Mouse (Mus musculus): Measurements from ENCODE around the gene Lrp5.

The Lrp5 gene

DNA sequence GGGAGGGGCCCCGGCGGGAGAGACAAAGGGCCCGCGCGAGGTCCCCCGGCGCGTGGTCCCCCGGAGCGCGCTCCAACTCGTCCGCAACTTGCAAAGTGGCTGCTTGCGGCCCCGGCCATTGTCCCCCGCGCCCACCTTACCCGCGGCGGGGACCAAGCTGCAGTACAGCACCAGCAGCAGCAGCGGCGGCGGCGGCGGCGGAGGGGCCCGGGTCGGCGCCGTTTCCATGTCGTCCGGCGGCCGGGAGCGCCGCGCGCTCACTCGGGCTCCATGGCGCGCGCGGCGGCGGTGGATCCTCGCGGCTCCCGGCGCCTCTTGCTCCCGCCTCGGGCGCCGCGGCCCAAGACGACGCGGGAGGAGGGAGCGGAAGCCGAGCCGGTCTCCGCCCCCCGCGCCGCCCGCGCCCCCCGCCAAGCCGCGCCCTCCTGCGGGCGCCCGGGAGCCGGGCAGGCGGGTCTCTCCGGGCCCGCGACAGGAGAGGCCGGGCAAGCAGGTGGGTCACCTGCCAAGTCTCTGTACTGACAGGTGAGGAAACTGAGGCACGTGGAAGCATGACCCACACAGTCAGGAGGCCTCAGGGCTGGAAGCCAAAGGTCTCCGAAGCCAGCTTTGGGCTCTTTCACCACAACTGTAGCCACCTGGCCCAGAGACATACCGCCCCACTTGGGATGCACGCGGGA is at the start of gene Lrp5:
TSS of gene Lrp5 (minus strand) at position 350 of the 680 bp plus-strand sequence.
- DNase-seq = no peak

DNA sequence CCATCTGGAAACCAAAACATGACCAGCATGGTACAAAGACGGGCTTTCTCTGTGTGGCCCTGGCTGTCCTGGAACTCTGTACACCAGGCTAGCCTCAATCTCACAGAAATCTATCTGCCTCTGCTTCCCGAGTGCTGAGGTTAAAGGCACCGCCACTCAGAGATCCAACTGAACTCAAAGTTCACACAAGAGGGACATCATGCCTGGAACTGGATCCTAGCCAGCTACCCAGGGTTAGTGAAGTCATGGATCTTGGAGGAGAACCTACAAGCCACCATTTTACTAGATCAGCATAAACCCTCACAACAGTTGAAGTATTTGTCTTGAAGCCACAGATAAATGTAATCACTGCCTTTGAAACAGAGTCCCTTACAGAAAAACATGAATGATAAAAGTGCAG is 49.6 kb upstream of the Lrp5 start:
- no peak for DNase-seq

DNA sequence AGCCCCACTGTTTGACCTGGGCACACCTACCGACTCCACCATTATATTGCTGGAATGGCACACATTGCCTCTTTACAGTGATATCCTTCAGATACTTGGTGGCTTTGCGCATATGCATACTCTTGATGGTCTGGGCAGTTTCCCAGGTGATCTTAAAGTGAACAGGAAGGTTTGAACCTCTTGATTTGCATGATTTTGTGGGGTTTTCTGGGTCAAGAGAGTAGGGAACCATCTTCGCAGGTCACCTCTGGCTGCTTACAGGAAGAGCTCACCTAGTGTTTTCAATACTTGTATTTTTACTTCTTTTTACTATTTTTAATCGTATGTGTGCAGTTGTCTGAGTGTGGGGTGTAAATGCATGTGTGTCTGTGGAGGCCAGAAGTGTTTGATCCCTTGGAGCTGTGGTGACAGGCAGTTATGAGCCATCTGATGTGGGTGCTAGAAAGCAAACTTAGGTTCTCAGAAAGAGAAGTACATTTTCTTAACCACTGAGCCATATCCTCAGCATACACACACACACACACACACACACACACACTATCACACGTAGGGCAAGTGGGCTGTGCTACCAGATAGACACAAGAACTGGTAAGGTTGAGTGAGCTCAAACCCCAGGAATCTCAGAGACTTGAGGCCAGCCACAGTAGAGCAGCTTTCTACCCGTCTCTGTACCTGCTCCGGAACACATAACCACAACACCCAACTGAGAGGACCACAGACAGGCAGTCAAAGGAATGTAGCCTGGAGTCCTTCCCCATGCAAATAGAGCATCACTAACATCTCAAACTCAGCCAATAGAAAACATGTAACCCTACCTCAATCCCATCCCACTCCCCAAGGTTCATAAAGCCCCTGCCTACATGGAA is 44.6 kb upstream of the Lrp5 start:
- no peak for DNase-seq

DNA sequence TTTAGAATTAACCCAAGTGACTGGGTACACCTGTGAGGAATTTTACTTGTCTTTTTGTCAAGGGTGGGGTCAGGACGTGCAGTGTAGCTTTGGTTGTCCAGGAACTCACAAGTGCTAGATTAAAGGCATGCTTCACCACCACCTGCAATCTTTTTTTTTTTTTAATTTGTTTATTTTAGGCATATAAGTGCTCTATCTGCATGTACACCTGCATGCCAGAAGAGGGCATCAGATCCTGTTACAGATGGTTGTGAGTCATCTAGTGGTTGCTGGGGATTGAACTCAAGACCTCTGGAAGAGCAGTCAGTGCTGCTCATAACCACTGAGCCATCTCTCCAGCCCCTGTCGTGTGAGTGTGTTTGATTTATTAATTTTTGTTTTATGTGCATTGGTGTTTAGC is 42.5 kb upstream of the Lrp5 start:
- no peak for DNase-seq

DNA sequence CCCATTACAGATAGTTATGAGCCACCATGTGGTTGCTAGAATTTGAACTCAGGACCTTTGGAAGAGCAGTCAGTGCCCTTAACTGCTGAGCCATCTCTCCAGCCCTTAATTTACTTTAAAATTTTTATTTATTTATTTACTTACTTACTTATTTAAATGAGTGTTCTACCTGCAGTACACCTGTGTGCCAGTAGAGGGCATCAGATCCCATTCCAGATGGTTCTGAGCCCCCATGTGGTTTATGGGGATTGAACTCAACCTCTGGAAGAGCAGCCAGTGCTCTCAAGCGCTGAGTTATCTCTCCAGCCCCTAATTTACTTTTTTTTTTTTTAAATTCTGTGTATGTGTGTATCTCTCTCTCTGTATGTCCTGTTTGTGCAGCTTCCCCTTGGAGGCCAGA is 38.4 kb upstream of the Lrp5 start:
- peak; percentile 73 to 83 for DNase-seq

DNA sequence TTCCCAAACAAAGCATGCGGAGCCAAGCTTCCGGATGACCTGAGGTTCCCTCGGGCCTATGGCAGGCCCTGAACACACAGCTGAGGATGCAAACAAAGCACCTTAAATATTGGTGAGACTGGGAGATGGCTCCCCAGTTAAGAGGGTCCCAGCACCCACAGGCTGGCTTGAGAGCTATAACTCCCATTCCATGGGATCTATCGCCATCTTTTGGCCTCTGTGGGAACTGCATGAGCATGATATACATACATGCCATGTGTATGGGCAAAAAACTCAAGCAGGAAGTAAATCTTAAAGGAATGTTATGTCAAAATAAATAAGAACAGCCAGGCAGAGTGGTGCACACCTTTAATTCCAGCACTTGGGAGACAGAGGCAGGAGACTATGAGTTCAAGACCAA is 37.5 kb upstream of the Lrp5 start:
- DNase-seq = peak in 1 of 2 experiments; percentile 34

DNA sequence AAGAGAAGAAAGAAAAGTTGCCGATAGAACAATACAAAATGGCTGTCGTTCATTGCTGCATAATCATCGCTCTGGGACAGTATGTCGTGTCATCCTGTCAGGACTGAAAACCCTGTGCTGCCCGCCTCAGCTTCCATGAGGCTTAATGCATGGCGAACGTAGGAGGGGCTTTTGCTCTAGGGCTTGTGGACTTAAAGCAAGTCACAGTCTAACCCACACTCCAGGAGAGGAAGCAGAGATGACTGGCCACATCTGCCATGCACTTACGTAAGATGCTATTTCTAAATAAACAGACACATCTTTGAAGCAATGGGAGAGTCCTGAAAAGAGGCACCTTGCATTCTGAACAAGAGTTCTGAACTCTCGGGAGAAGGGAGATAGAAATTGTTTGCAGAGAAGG is 36.8 kb upstream of the Lrp5 start:
- DNase-seq = no peak

DNA sequence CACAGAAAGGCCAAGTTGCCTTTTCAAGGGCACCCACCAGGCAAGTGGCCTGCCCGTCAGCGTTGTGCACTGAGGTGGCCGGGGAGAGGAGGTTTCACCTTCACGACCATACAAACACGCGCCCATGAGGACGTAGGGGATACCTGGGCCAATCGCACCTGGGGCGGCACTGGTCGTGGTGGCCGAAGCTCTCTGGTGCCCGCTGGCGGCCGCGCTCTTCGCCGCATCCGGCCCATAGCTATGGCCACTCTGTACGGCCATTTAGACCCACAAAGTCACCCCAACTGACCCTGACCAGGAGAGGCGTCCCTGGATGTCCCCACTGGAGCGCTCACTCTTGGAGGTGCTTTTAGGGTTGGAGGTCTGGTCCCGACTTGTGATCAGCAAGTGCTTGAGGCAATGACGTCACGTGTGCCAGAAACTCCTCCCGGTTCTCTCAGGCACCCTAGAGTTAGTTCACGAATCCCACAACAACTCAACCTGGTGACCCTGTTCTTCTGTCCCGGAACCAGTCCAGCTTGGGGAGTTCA is 33.1 kb upstream of the Lrp5 start:
- peak; percentile 75 to 76 for DNase-seq

DNA sequence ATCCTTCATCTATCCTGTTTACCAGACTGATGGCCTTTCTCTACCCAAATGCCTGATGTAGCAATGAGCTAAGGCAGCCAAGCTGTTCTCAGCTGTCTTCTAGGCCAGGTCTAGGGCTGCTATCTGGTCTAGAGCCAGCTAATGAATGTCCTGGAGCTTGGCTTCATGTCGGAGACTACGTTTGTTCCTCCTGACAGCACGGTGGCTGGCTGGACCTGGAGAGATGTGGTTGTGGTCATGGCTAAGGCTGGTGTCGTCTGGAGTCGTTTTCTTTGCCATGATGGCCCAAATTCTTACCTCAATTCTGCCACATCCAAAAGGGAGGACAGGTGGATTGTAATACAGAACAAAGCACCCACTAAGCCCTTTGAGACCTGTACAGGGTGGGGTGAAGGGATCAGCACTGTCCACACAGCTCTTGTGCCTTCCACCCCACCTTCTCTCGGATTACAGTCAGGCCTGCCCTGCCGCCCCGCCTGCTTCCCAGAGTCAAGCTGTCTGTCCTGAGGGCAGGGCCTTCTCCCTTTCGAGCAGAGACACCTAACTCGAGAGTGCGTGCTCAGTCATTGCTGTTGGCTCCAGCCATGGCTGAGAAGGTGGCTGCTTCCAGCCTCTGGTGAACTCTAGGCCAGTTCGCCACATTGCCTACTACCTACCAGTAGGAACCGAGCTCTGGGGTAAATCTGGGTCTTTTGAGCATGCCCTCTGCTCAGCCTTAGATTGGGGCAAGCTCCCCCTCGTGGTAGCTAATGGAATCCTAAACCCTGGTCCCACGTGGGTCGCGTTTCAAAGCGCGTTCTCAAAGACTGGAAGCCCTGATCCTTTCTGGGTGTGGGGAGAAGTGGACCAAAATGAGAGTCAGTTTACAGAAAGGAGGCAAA is 32.4 kb upstream of the Lrp5 start:
- DNase-seq = peak; percentile 64 to 68

DNA sequence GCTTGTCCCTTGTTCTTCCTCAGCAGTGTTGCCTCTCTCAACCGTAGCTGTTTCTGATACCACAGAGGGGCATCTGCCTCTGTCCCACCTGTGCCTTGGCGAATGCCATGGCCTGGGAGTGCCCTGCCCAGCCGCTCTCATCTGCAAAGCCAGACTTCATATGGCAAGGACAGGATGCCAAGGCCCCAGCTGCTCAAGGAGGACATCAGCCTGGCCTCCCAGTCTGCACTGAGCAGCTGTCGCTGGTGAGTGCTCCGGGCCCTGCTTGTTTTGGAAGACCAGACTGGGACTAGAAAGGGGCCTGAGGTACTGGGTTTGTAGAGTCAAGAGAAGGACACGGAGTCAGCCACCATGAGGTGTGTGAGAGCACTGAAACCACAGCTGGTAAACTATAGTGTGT is 28.0 kb upstream of the Lrp5 start:
- no peak for DNase-seq

DNA sequence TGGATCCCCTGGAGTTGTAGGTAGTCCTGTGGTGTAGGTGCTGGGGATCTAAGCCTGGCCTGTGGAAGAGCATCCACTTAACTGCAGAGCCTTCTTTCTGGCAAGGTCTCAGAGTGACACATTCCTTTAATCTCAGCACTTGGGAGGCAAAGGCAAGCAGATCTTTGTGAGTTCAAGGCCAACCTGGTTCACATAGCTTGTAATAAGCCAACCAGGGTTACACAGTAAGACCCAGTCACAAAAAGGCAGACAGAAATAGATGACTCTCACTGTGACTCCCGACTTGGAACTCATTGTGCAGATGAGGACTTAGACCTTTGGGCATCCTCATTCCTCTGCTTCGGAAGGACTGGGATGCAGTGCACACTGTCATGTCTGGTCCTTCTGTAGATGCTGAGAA is 24.1 kb upstream of the Lrp5 start:
- DNase-seq = no peak

DNA sequence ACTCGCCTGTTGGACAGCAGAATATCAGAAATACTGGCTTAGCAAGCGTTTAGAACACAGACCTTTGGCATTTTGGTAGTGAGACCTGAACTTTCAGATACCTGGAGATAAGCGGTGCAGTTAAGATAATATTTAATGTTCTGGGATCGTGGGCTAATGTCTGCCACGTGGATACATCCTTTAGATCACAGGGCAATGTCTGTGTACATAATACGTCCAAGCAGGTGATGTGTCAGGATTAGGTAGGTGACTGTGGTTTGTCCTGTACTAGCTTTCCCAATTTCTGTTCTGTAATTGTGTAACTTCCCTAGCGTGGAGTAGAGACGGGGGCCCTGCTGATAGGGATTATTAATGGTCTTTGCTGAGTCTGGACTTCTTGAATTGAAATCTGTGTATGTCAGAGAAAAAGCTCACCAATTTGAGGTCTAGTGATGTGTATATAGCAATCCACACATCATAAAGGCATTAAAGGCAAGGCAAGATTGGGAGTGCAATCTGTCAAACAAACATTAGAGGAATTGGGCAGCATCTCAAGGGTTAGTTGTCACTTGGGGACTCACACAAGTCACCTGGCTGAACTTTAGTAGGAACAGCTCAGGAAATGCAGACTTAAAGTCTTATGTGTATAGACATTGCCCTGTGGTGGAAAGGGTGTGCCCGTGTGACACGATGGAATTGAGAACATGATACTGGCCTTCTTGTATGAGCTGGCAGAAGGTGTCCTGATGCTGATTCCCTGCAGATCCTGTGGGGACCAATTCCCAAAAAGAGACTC is 22.8 kb upstream of the Lrp5 start:
- no peak for DNase-seq

DNA sequence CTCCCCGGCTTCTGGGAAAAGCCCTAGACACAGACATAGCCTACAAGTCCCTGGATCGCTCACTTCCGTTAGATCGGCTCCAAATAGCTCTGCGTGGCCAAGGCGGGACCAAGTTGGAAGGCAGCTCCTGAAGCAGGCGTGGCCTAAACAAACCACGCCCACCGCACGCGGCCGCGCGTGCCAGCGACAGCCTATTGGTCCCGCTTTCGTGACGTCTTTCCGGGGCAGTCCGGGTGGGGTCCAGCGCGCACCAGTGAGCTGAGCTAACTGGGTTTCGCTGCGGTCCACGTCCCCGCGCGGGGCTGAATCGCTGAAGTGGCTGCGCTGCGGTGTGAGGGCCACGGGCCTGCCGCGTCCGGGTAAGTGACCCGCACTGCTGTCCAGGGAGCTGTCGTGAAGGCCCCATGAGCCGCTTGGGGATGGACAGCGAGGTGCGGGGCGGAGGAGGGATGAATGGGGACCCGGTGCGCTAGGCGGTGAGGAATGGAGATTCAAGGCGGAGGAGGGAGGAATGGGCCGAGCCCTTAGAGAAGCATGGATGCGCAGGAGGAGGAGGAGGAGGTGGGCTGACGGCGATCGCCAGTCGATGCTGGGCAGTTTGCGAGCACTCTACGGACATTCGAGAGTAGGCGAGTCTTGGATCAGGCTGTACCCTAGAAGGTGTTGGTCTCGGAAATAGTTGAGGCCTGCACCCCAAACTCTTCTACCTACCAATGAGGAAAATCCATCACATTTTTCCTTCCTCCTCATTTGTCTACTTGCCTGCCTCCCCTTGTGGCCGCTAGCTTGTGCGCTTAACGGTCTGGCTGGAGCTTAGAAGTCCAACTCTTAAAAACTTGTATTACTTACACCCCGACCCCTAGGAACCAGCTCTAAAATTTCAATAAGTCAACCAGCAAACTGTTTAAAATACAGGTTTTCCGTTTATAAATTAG is 22.0 kb upstream of the Lrp5 start, which contains the start of gene 1810055G02Rik:
TSS of gene 1810055G02Rik (plus strand) at position 216 of the 935 bp plus-strand sequence.
- peak; percentile 99 for DNase-seq

DNA sequence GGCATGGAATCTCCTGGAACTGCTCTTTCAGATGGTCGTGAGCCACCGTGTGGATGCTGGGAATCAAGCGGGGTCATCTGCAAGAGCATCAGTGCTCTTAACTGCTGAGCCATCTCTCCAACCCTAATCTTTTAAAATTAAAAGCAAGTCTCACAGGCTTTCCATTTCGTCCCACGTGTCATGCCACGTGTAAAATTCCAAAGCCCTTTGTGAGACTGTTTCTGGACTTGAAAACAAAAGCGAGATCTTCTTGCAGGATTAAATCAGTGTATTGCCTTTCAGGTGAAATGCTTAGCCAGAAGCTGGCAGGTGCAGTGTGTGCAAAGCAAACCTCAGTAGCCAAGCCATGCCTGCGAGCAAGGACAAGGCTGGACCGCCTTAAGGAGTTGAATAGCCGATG is 21.2 kb upstream of the Lrp5 start:
- DNase-seq = no peak

DNA sequence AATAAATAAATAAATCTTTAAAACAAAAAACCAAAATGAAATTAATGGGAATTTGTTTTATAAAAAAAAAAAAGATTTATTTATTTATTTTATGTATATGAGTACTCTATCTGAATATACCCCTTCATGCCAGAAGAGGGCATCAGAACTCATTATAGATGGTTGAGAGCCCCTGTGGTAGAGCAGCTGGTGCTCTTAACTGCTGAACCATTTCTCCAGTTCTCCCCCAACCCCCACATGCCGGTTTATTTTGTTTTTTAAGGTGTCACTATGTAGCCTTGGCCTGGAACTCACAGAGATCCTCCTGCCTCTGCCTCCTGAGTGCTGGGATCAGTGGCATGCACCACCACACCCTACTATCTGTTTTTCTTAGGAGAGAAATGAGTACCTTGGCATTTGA is 19.9 kb upstream of the Lrp5 start:
- no peak for DNase-seq

DNA sequence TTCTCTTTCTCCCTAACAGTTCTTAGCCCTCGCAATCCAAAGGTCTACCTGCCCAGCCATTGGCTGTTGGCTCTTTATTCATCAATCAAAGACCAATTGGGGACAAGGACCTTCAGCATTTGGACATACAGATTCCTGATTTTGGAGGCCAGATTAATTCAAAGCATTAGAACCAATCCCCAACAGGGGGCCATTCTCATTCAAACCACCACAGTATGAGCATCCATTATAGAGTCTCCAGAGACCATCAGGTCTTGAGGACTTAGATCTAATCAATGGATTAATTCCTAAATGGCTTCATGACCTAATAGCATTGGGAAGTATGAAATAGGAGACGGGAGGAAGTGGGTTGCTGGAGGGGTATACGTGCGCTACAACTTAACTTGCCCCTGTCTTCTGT is 16.1 kb upstream of the Lrp5 start:
- no peak for DNase-seq

DNA sequence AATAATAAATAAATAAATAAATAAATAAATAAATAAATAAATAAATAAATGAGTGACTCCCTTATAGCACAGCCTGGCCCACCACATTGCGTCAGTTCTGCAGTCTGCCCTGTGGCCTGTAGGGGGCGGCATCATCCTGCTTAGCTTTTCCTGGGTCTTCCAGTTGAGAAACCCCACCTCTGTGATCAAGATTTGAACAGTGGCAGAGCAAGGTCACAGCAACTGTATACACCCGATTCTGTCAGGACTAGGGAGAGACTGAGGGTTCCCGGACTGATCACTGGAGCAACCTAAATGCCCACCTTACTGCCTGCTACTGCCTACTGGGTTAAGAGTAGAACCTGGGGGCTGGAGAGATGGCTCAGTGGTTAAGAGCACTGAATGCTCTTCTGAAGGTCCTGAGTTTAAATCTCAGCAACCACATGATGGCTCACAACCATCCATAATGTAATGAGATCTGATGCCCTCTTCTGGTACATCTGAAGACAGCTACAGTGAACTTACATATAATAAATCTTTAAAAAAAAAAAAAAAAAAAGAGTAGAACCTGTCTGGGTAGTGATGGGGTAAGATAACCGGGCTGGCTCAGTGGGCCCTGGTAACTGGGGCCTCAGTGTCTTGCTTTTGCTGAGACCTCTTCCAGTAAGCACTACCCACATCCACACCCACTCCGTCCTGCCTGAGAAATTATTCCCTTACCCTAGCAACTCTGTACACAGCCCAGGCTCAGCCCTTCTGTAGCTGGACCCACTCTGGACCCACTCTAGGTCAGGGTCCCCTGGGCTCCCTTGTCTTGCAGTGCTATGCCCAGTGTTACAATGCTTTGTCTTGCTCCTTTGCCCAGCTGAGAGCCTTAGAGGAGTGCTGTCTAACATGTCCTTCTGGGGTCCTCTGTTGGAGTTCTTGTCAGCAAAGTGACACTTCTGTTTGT is 13.4 kb upstream of the Lrp5 start:
- peak; percentile 85 for DNase-seq

DNA sequence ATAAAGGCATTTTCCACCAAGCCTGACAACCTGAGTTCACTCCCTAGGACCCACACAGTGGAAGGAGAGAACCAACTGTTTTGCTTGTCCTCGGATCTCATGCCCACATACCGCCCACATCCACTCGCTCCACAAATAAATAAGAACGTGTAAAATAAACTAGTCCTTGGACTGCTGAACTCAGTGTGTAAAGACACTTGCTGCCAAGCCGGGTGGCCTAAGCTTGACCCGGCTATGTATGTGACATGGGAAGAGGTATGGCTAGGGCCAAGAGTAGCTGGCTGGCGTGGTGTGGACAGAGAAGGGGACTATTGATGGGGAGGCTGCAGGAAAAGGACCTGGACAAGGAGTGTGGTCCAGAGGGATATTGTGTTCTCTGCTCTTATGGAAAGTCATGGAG is 11.7 kb upstream of the Lrp5 start:
- no peak for DNase-seq

DNA sequence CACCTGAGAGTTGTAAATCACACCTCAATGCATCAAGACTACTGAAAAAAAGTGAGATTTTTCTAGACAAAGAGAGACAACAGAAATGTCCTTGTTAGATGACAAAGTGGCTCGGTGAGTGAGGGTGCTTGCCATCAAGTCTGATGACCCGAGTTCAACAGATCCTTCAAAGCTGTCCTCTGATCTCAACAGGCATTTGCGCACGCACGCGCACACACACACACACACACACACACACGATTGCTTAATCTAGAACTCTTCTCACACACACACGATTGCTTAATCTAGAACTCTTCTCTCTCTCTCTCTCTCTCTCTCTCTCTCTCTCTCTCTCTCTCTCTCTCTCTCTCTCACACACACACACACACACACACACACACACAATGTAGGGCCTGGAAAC is 9.6 kb upstream of the Lrp5 start:
- no peak for DNase-seq

DNA sequence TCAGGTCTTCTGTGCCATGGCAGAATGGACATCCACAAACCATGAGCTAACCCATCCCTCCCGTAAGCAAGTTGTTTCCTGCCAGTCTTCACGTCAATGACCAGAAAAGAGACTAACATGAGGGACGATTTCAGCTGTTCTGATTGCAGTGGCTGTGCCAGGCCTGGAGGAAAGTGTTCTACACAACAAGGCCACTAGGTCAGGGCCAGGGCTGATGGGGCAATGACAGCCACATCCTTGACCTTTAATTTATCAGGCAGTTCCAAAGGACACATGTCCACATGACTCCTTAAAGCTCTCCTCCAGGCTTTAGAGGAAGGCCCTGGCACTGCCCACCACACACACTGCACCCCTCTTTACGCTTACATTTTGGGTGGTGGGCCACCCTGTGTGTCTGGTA is 9.1 kb upstream of the Lrp5 start:
- no peak for DNase-seq

Measured in cerebellum, postnatal 36 days (tissue).